Mouse (Mus musculus) neural tube, embryonic 15.5 days (tissue): ENCODE results near the gene Plekho1. TPM values are rescaled to one million over a fixed set of nuclear protein-coding genes. Genes with fewer than 3 reads are reported as not detected.

ENCODE experiments used
- ATAC-seq: fragments of 200-750 bp; cut with Nextera tagmentation; 2 replicates; pipeline ENCODE4 v1.8.0; 2017; ENCODE audit warnings: mild to moderate bottlenecking, moderate TSS enrichment, moderate library complexity; ENCODE audit not compliant: low FRiP score
- H3K27ac ChIP-seq: fragments of 300-500 bp; sonication (generic); replicated peaks from 2 replicates; pipeline ENCODE4 v1.5.1; 2015; ENCODE audit warnings: mild to moderate bottlenecking, inconsistent platforms
- H3K27me3 ChIP-seq: fragments of 300-500 bp; sonication (generic); replicated peaks from 2 replicates; pipeline ENCODE4 v1.6.1; 2015; ENCODE audit warnings: inconsistent platforms
- H3K36me3 ChIP-seq: fragments of 300-500 bp; sonication (generic); 2 replicates; pipeline ENCODE4 v1.6.1; 2015; ENCODE audit warnings: inconsistent platforms
- H3K4me1 ChIP-seq: fragments of 300-500 bp; sonication (generic); 2 replicates; pipeline ENCODE4 v1.6.1; 2015; ENCODE audit warnings: inconsistent platforms
- H3K4me2 ChIP-seq: fragments of 300-500 bp; sonication (generic); 2 replicates; pipeline ENCODE4 v1.6.1; 2015; ENCODE audit warnings: inconsistent platforms, mild to moderate bottlenecking, moderate library complexity
- H3K4me3 ChIP-seq: fragments of 300-500 bp; sonication (generic); replicated peaks from 2 replicates; pipeline ENCODE4 v1.5.1; 2015; ENCODE audit warnings: mild to moderate bottlenecking, inconsistent platforms
- H3K9ac ChIP-seq: fragments of 300-500 bp; sonication (generic); replicated peaks from 2 replicates; pipeline ENCODE4 v1.6.1; 2015; ENCODE audit warnings: mild to moderate bottlenecking, inconsistent platforms
- H3K9me3 ChIP-seq: fragments of 300-500 bp; sonication (generic); replicated peaks from 2 replicates; pipeline ENCODE4 v1.6.1; 2016; ENCODE audit warnings: inconsistent platforms
- WGBS: fragments of 180-500 bp; shearing (Covaris S2); methylation state at CpG from one replicate; pipeline ENCODE4 v1.1.7; 2015; ENCODE audit warnings: mixed read lengths; 5-methylcytosine and 5-hydroxymethylcytosine counted together
- polyA plus RNA-seq: library from polyadenylated mRNA; unstranded; fragments of >200 nt; fragmentation: Nextera tagmentation; extraction: Ambion mirVana; gene quantifications from 2 replicates; pipeline ENCODE4 v1.2.1, GENCODE M21; 2015

The Plekho1 gene
- polyA plus RNA-seq, 1 experiment from 2014 or later: 48.6 TPM

DNA sequence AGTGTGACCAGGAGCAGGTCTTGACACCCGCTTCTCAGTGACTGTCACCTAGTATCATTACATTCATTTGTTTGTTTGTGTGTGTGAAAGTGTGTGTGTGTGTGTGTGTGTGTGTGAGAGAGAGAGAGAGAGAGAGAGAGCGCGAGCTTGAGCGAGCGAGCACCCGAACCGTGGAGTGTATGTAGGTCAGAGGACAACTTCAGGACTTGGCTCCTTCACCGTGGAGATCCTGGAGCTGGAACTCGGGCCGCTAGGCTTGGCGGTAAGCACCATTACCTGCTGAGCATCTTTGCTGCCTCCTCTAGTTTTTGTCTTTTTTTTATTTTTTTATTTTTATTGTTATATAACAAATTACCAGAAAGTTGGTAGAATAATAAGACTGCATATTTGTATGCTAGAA is 34.0 kb upstream of the Plekho1 start:
- H3K9ac ChIP-seq: no peak overlapping the region
- H3K4me1 ChIP-seq: no peaks in the 10 kb centered on the region
- 91% methylated on average over 11 of the region's 11 CpGs for WGBS
- H3K9me3 ChIP-seq: no peaks in the 10 kb centered on the region
- peaks cover 39% of the 10 kb centered on the region for H3K36me3 ChIP-seq
- H3K4me2 ChIP-seq: no peak overlapping the region
- H3K27ac ChIP-seq: no peak overlapping the region
- no peaks in the 10 kb centered on the region for H3K27me3 ChIP-seq
- H3K4me3 ChIP-seq: no peak overlapping the region
- no peak for ATAC-seq

DNA sequence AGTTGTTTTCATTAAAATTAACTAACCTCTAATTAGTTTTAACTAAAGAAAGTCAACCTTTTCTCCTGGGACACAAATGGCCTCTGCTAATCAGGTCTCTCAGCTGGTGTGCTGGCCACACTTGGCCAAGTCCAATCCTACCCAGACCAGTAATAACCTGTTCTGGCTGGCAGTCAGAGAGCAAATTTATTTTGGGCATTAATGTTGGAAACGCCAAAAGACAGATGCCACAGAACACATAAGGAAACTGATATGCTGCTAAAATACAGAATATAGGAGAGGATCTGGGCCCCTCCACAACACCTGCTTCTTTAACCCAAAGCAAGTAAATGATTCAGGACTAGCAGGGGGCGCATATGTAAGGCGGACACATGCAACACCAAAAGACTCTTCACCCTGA is 33.5 kb upstream of the Plekho1 start:
- 85% methylated on average over 3 of the region's 3 CpGs for WGBS
- Histone ChIP-seq H3K27ac (no peak overlapping the region), H3K9ac (no peak overlapping the region), H3K27me3 (no peaks in the 10 kb centered on the region), H3K4me2 (no peak overlapping the region), H3K4me1 (no peaks in the 10 kb centered on the region), H3K4me3 (no peak overlapping the region), H3K9me3 (no peaks in the 10 kb centered on the region), H3K36me3 (peaks cover 39% of the 10 kb centered on the region)
- ATAC-seq: no peak

- Histone ChIP-seq H3K4me3 (no peak overlapping the region), H3K4me2 (no peak overlapping the region), H3K27ac (no peak overlapping the region), H3K4me1 (no peaks in the 10 kb centered on the region), H3K9me3 (no peaks in the 10 kb centered on the region), H3K27me3 (no peaks in the 10 kb centered on the region), H3K9ac (no peak overlapping the region), H3K36me3 (peaks cover 37% of the 10 kb centered on the region)
- no peak for ATAC-seq
- 85% methylated on average over 1 of the region's 1 CpGs for WGBS
Measured at GRCm38 (mm10) chr3:96027875-96028274, 32.1 kb upstream of the Plekho1 start.

DNA sequence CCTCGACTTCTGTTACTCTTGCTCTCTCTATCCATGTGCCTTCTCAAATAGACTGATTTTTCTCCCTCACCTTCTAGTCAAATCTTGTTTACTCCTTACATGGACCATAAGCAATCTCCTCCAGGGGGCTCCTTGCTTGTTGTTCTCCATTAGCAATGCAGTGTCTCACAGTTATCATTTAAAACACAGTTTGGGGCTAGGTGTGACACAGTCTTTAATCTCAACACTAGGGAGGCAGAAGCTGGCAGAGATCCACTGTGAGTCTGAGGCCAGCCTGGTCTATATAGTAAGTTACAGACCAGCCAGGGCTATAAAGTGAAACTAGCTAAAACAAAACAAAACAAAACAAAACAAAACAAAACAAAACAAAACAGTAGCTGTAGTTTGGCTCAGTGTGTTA is 31.3 kb upstream of the Plekho1 start:
- Histone ChIP-seq H3K4me2 (no peak overlapping the region), H3K9ac (no peak overlapping the region), H3K4me1 (no peaks in the 10 kb centered on the region), H3K27ac (no peak overlapping the region), H3K27me3 (no peaks in the 10 kb centered on the region), H3K36me3 (peaks cover 37% of the 10 kb centered on the region), H3K4me3 (no peak overlapping the region), H3K9me3 (no peaks in the 10 kb centered on the region)
- WGBS: 98% methylated on average over 1 of the region's 1 CpGs
- ATAC-seq: no peak

DNA sequence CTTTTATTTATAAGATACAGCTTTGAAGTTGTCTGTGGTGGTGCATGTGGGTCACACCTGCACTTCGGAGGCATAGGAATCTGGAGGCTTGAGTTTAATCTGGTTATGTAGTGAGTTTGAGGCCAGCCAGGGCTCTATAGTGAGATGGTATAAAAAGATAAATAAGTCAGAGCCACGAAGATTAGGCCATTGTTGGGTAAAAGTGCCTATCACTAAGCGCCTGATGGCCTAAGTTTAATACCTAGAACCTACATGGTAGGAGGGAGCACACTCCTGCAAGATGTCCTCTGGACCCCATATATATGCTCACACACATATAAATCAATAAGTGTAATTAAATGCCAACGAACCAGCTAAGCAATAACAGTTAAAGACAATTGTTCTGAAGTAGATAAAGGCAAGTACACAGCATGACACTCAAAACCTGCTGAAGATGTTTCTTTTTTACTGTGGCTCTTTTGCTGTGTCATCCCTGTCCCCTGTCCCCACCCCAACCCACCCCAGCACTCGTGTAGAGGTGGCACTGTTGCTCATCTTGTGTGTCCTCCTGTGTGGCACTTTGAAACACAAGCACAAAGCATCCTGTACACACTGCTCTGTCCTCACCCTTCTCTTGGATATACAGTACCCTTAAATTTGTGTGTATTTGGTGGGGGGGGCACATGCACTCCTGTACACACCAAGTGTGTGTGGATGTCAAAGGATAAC is 25.8 kb upstream of the Plekho1 start:
- ATAC-seq: no peak
- WGBS: 81% methylated on average over 5 of the region's 5 CpGs
- H3K4me3 ChIP-seq: no peak overlapping the region
- no peak overlapping the region for H3K4me2 ChIP-seq
- H3K36me3 ChIP-seq: peaks cover 28% of the 10 kb centered on the region
- no peaks in the 10 kb centered on the region for H3K9me3 ChIP-seq
- no peak overlapping the region for H3K9ac ChIP-seq
- H3K4me1 ChIP-seq: no peaks in the 10 kb centered on the region
- H3K27ac ChIP-seq: no peak overlapping the region
- no peaks in the 10 kb centered on the region for H3K27me3 ChIP-seq

- ATAC-seq: no peak
- no peak overlapping the region for H3K4me3 ChIP-seq
- H3K36me3 ChIP-seq: peaks cover 25% of the 10 kb centered on the region
- H3K9me3 ChIP-seq: no peaks in the 10 kb centered on the region
- H3K4me2 ChIP-seq: no peak overlapping the region
- no peaks in the 10 kb centered on the region for H3K27me3 ChIP-seq
- no peaks in the 10 kb centered on the region for H3K4me1 ChIP-seq
- 97% methylated on average over 1 of the region's 1 CpGs for WGBS
- no peak overlapping the region for H3K9ac ChIP-seq
- H3K27ac ChIP-seq: no peak overlapping the region
Measured at GRCm38 (mm10) chr3:96020735-96021134, 24.9 kb upstream of the Plekho1 start.

DNA sequence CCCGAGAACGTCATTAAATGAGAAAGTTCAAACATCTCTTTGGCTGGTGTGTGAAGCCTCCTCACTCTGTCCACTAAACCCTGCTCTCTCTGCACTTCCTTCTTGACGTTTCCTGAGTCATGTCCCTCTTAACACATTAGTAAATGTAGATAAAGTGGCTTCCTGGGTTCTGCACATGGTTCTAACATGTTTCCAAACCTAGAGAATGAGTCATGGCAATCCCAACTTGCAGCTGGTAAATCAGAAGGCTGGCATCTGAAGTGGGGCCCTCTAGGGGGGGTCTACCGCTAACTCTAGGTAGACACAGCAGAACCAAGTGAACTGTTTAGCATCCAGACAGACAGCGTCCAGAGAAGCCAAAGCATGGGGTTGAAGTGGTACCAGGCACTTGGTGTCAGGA is 21.7 kb upstream of the Plekho1 start:
- no peaks in the 10 kb centered on the region for H3K9me3 ChIP-seq
- no peak overlapping the region for H3K9ac ChIP-seq
- no peak overlapping the region for H3K4me3 ChIP-seq
- no peaks in the 10 kb centered on the region for H3K4me1 ChIP-seq
- no peak overlapping the region for H3K4me2 ChIP-seq
- ATAC-seq: no peak
- H3K36me3 ChIP-seq: peaks cover 20% of the 10 kb centered on the region
- H3K27ac ChIP-seq: no peak overlapping the region
- H3K27me3 ChIP-seq: no peaks in the 10 kb centered on the region
- WGBS: 85% methylated on average over 5 of the region's 5 CpGs

DNA sequence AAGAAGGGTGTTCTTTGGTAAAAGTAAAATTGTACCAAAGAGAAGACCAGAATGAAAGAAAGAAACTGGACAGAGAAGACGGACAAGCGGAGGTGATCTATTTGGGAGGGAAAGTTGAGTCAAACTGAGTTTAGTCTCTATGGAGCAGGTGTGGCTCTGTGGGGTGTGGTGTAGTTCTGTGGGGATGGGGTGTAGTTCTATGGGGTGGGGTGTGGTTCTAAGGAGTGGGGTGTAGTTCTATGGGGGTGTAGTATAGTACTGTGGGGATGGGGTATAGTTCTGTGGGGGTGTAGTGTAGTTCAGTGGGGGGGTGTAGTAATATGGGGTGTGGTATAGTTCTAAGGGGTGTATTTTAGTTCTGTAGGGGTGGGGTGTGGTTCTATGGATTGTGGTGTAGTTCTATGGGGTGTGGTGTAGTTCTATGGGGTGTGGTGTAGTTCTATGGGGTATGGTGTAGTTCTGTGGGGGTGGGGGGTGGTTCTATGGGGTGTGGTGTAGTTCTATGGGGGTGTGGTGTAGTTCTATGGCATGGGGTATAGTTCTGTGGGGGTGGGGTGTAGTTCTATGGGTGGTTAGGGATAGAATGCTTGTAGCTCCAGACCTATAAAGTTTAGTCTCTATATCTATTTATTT is 20.6 kb upstream of the Plekho1 start:
- no peaks in the 10 kb centered on the region for H3K4me1 ChIP-seq
- no peak overlapping the region for H3K9ac ChIP-seq
- H3K27me3 ChIP-seq: no peaks in the 10 kb centered on the region
- no peaks in the 10 kb centered on the region for H3K9me3 ChIP-seq
- 99% methylated on average over 2 of the region's 2 CpGs for WGBS
- no peak overlapping the region for H3K4me3 ChIP-seq
- H3K4me2 ChIP-seq: no peak overlapping the region
- no peak for ATAC-seq
- H3K27ac ChIP-seq: no peak overlapping the region
- H3K36me3 ChIP-seq: peaks cover 18% of the 10 kb centered on the region

GRCm38 (mm10) chr3:96015681-96016080 is 19.9 kb upstream of the Plekho1 start:
- ATAC-seq: no peak
- 97% methylated on average over 2 of the region's 2 CpGs for WGBS
- Histone ChIP-seq H3K9ac (no peak overlapping the region), H3K4me1 (no peaks in the 10 kb centered on the region), H3K27ac (no peak overlapping the region), H3K9me3 (no peaks in the 10 kb centered on the region; the same call in 1 of the 2 replicates), H3K27me3 (no peaks in the 10 kb centered on the region), H3K4me3 (no peak overlapping the region), H3K36me3 (peaks cover 20% of the 10 kb centered on the region), H3K4me2 (no peak overlapping the region)

DNA sequence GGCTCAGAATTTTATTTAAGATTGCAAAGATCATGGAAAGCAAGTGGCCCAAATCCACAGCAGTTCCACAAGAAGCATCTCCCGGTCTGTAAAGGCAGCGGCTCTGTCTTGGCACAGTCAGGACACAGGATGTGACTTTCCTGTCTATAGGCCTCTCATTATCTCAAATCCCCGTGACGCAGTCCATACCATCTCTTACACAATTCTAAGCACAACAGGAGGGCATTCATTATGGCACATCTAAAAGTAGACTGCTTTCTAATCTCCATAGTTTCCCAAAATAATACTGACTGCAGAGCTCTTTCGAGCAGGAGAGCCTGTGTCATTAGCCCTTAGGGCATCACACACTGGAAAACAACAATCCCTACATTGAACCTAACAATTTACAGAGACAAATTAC is 17.0 kb upstream of the Plekho1 start:
- no peaks in the 10 kb centered on the region; the same call in 1 of the 2 replicates for H3K9me3 ChIP-seq
- no peak for ATAC-seq

GRCm38 (mm10) chr3:96008463-96008862 is 12.7 kb upstream of the Plekho1 start:
- Histone ChIP-seq H3K9me3 (no peaks in the 10 kb centered on the region; the same call in 1 of the 2 replicates), H3K4me3 (no peak overlapping the region), H3K27ac (no peak overlapping the region), H3K4me1 (no peaks in the 10 kb centered on the region), H3K27me3 (no peaks in the 10 kb centered on the region), H3K9ac (no peak overlapping the region), H3K4me2 (no peak overlapping the region), H3K36me3 (peaks cover 6% of the 10 kb centered on the region; the same call in 1 of the 2 replicates)
- ATAC-seq: no peak
- WGBS: 79% methylated on average over 6 of the region's 6 CpGs

More for the DNA sequence above, 17.0 kb upstream of the Plekho1 start:
- H3K27ac ChIP-seq: no peak overlapping the region
- peaks cover 6% of the 10 kb centered on the region; the same call in 1 of the 2 replicates for H3K36me3 ChIP-seq
- H3K4me1 ChIP-seq: no peaks in the 10 kb centered on the region
- no peak overlapping the region for H3K4me3 ChIP-seq
- H3K9ac ChIP-seq: no peak overlapping the region
- 47% methylated on average over 5 of the region's 5 CpGs for WGBS
- H3K27me3 ChIP-seq: no peaks in the 10 kb centered on the region
- H3K4me2 ChIP-seq: no peak overlapping the region

- peaks cover 17% of the 10 kb centered on the region for H3K4me1 ChIP-seq
- H3K4me3 ChIP-seq: no peak overlapping the region
- ATAC-seq: no peak
- H3K9me3 ChIP-seq: no peaks in the 10 kb centered on the region
- H3K36me3 ChIP-seq: no peaks in the 10 kb centered on the region
- no peak overlapping the region for H3K4me2 ChIP-seq
- no peak overlapping the region for H3K27ac ChIP-seq
- H3K27me3 ChIP-seq: no peaks in the 10 kb centered on the region
- H3K9ac ChIP-seq: no peak overlapping the region
- 98% methylated on average over 1 of the region's 1 CpGs for WGBS
Measured at GRCm38 (mm10) chr3:96001560-96001959, 5.8 kb upstream of the Plekho1 start.
